Mouse (Mus musculus) liver, embryonic 14.5 days (tissue): Measurements from ENCODE around the gene Lmx1b.

Source experiments
- CTCF ChIP-seq: IDR thresholded peaks from 2 replicates; pipeline ENCODE4 v1.5.1; 2016; ENCODE audit warnings: antibody characterized with exemption, low read depth, control low read depth
- EP300 ChIP-seq: IDR thresholded peaks from 2 replicates; pipeline ENCODE4 v1.6.1; 2016; ENCODE audit warnings: antibody characterized with exemption, low read depth

DNA sequence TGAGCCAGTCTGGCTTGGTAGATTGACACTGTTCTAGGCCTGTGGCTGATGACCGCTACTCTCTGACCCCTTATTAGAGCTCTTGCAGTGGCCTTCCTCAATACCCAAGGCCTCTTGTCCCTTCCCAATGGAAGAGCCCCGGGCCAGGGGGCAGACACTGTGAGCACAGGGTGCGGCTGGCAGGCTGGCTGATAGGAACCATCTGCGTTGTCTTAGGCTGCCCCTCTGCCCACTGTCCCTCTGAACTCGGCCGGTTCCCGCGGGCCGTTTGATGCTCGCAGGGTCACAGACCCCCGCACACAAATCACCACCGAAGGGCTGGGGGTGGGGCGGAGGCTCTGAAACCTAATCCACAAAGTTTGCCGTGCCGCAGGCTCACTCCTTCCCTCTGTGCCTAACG is 11.5 kb downstream of the Lmx1b start:
- no peak for TF ChIP-seq CTCF
- TF ChIP-seq EP300 = no peak
